Mouse (Mus musculus) CH12.LX (cell line): ENCODE data around the gene H2al1f. TPM values are rescaled to one million over a fixed set of nuclear protein-coding genes. Genes with fewer than 3 reads are reported as not detected.
"Not testable (repeated sequence)": the region's sequence is repeated elsewhere in the genome, so short reads cannot be mapped to it uniquely, and the experiment has no call there.

Experiments used
- DNase-seq: peaks from one replicate; pipeline ENCODE4 v3.0.0-alpha.2; 2013; ENCODE audit errors: extremely low read depth
- H3K27ac ChIP-seq: 2 replicates; pipeline ENCODE4 v1.5.1; 2012; ENCODE audit warnings: low read depth, mild to moderate bottlenecking, control low read depth, moderate library complexity; ENCODE audit not compliant: insufficient read depth
- H3K27me3 ChIP-seq: replicated peaks from 2 replicates; pipeline ENCODE3; 2012; ENCODE audit warnings: inconsistent platforms
- H3K36me3 ChIP-seq, 2 experiments: replicated peaks in 1 of 2; 2 replicates each; pipeline versions ENCODE3 to v1.6.1; 2012; ENCODE audit warnings: inconsistent platforms in 1 of 2, low read length in 1 of 2, mild to moderate bottlenecking in 1 of 2, mixed read lengths in 1 of 2, moderate library complexity in 1 of 2; ENCODE audit not compliant: control insufficient read depth in 1 of 2, insufficient read depth in 1 of 2
- H3K4me1 ChIP-seq, 2 experiments: 2 replicates each; pipeline ENCODE4 v1.6.1; 2012; ENCODE audit warnings: inconsistent platforms in 1 of 2, moderate library complexity in 1 of 2; ENCODE audit not compliant: insufficient read depth in 2 of 2, control insufficient read depth in 1 of 2
- H3K4me2 ChIP-seq: 2 replicates; pipeline ENCODE4 v1.6.1; 2012; ENCODE audit warnings: low read depth, mild to moderate bottlenecking, control low read depth; ENCODE audit not compliant: poor library complexity, insufficient read depth, severe bottlenecking
- H3K4me3 ChIP-seq, 3 experiments: fragments of 150-350 bp in 1 of 3; sonication (generic) in 1 of 3; replicated peaks in 1 of 3; 2 replicates each; pipeline versions ENCODE3 to v1.5.1; 2011 to 2012; ENCODE audit warnings: low read depth in 2 of 3, low read length in 2 of 3, mild to moderate bottlenecking in 2 of 3, moderate library complexity in 2 of 3, control low read depth in 1 of 3, improper control_type of control experiment in 1 of 3, inconsistent platforms in 1 of 3, mixed read lengths in 1 of 3; ENCODE audit not compliant: poor library complexity in 1 of 3
- H3K79me2 ChIP-seq: replicated peaks from 2 replicates; pipeline ENCODE4 v1.6.1; 2012; ENCODE audit warnings: mild to moderate bottlenecking, moderate library complexity; ENCODE audit not compliant: control insufficient read depth, poor library complexity, insufficient read depth, severe bottlenecking; ENCODE audit errors: extremely low read depth
- H3K9ac ChIP-seq: 2 replicates; pipeline ENCODE4 v1.6.1; 2012; ENCODE audit warnings: low read depth, mild to moderate bottlenecking, control low read depth, moderate library complexity; ENCODE audit not compliant: insufficient read depth
- H3K9me3 ChIP-seq: replicated peaks from 2 replicates; pipeline ENCODE3; 2012; ENCODE audit warnings: low read length, inconsistent platforms, mixed read lengths
- MAX ChIP-seq: IDR thresholded peaks from 2 replicates; pipeline ENCODE4 v1.6.1; 2011; ENCODE audit warnings: low read length, improper control_type of control experiment
- RAD21 ChIP-seq: IDR thresholded peaks from 2 replicates; pipeline ENCODE4 v1.6.1; 2011; ENCODE audit warnings: low read depth, mild to moderate bottlenecking, low read length, improper control_type of control experiment, moderate library complexity
- SMC3 ChIP-seq: IDR thresholded peaks from 2 replicates; pipeline ENCODE4 v1.6.1; 2011; ENCODE audit warnings: low read depth, low read length, improper control_type of control experiment
- USF1 ChIP-seq: IDR thresholded peaks from 2 replicates; pipeline ENCODE4 v1.6.1; 2014; ENCODE audit warnings: low read depth, mild to moderate bottlenecking, inconsistent platforms, low read length, improper control_type of control experiment
- ZC3H11A ChIP-seq: IDR thresholded peaks from 2 replicates; pipeline ENCODE4 v1.6.1; 2012; ENCODE audit warnings: low read depth, mild to moderate bottlenecking, inconsistent platforms, low read length, improper control_type of control experiment
- ZNF384 ChIP-seq: IDR thresholded peaks from 2 replicates; pipeline ENCODE4 v1.6.1; 2012; ENCODE audit warnings: low read depth, low read length, improper control_type of control experiment, inconsistent platforms
- dilution Hi-C: fragments of 300-500 bp; cut with MboI; formaldehyde crosslinking; loops from 2 replicates; pipeline ENCODE4 v1.14.3; 2020; ENCODE audit warnings: low sequenced_read_pairs; ENCODE audit not compliant: extremely low pct_unique_long_range_greater_than_20kb, extremely low pct_ligation_motif_present
- in situ Hi-C: fragments of 300-500 bp; cut with MboI; formaldehyde crosslinking; loops from 3 replicates; pipeline ENCODE4 v1.14.3; 2019; ENCODE audit warnings: low sequenced_read_pairs, low pct_ligation_motif_present, low pct_unique_long_range_greater_than_20kb, mixed read lengths
- polyA plus RNA-seq: library from polyadenylated mRNA; unstranded; fragments of >175 nt; gene quantifications from 2 replicates; pipeline ENCODE4 v1.2.1, GENCODE M21; 2012; ENCODE audit warnings: low read depth; ENCODE audit not compliant: insufficient read length
- total RNA-seq, 2 experiments: library from RNA; depleted of rRNA; stranded (reverse); fragments of 300-350 nt in 1 of 2; fragments of >200 nt in 1 of 2; gene quantifications; 2 replicates each; pipeline ENCODE4 v1.2.3; 2012 to 2014

Gene H2al1f
- total and polyA plus RNA-seq, 3 experiments = not detected

- Histone ChIP-seq H3K36me3 (no peaks in the 10 kb centered on the region), H3K4me3 (no peak overlapping the region), H3K4me2 (no peak overlapping the region), H3K27me3 (no peaks in the 10 kb centered on the region), H3K27ac (no peak overlapping the region), H3K4me1 (no peaks in the 10 kb centered on the region), H3K79me2 (no peaks in the 10 kb centered on the region), H3K9me3 (no peaks in the 10 kb centered on the region), H3K9ac (no peak overlapping the region)
- DNase-seq = no peak
- no peak for TF ChIP-seq MAX
- no peak for TF ChIP-seq ZNF384
- TF ChIP-seq SMC3 = no peak
- no peak for TF ChIP-seq ZC3H11A
- no peak for TF ChIP-seq USF1
- dilution Hi-C loops = no loop called here
- in situ Hi-C loops = no loop called here
These were observed 26.6 kb upstream of the H2al1f start for GRCm38 (mm10) chrX:11288306-11288882.

GRCm38 (mm10) chrX:11289244-11289643, 25.7 kb upstream of the H2al1f start:
- dilution Hi-C loops = no loop called here
- Histone ChIP-seq H3K27ac (no peak overlapping the region), H3K79me2 (no peaks in the 10 kb centered on the region), H3K27me3 (no peaks in the 10 kb centered on the region), H3K4me1 (no peaks in the 10 kb centered on the region), H3K4me2 (no peak overlapping the region), H3K4me3 (no peak overlapping the region), H3K36me3 (no peaks in the 10 kb centered on the region), H3K9me3 (no peaks in the 10 kb centered on the region)
- TF ChIP-seq RAD21 = no peak
- TF ChIP-seq, all 38 proteins: peak for 0
- DNase-seq = no peak
- H3K9ac ChIP-seq = no peak overlapping the region
- in situ Hi-C loops = no loop called here

GRCm38 (mm10) chrX:11298957-11299356, 16.0 kb upstream of the H2al1f start, which contains the start of gene H2al1a:
Gene H2al1a, plus strand, starts transcription at chrX:11299257.
- dilution Hi-C loops, H3K4me1 ChIP-seq, in situ Hi-C loops: not testable (repeated sequence)

GRCm38 (mm10) chrX:11302132-11302531, 12.8 kb upstream of the H2al1f start, which contains the start of gene H2al1b:
Gene H2al1b, plus strand, starts transcription at chrX:11302432.
- H3K4me1 ChIP-seq, H3K4me2 ChIP-seq, dilution Hi-C loops, in situ Hi-C loops, H3K79me2 ChIP-seq, H3K27ac ChIP-seq, H3K9ac ChIP-seq, H3K27me3 ChIP-seq, DNase-seq, H3K4me3 ChIP-seq, H3K36me3 ChIP-seq, H3K9me3 ChIP-seq: not testable (repeated sequence)

More at GRCm38 (mm10) chrX:11298957-11299356, 16.0 kb upstream of the H2al1f start, which contains the start of gene H2al1a:
- H3K79me2 ChIP-seq, H3K9me3 ChIP-seq, H3K4me2 ChIP-seq, H3K36me3 ChIP-seq, H3K4me3 ChIP-seq, H3K27ac ChIP-seq, H3K9ac ChIP-seq, DNase-seq, H3K27me3 ChIP-seq: not testable (repeated sequence)

- dilution Hi-C loops, H3K9me3 ChIP-seq, H3K4me3 ChIP-seq, H3K79me2 ChIP-seq, H3K27ac ChIP-seq, H3K4me1 ChIP-seq, in situ Hi-C loops, H3K4me2 ChIP-seq, H3K36me3 ChIP-seq, DNase-seq, H3K27me3 ChIP-seq, H3K9ac ChIP-seq: not testable (repeated sequence)
These were observed 9.6 kb upstream of the H2al1f start, which contains the start of gene H2al1c for GRCm38 (mm10) chrX:11305355-11305754. Gene H2al1c, plus strand, starts transcription at chrX:11305655.
